Mouse (Mus musculus) erythroid progenitor cell, adult 5-6 weeks (primary cell): ENCODE measurements around the gene Sec24d. TPM values are rescaled to one million over a fixed set of nuclear protein-coding genes. Genes with fewer than 3 reads are reported as not detected.

Experiments used
- ATAC-seq: replicated peaks from 2 replicates; pipeline ENCODE4 v1.8.0; 2016; ENCODE audit warnings: moderate number of reproducible peaks, mild to moderate bottlenecking, moderate TSS enrichment, inconsistent platforms; ENCODE audit not compliant: poor library complexity, low FRiP score, severe bottlenecking
- total RNA-seq, 2 experiments: library from RNA; stranded (forward) in 1 of 2; stranded (reverse) in 1 of 2; fragments of 150-400 nt in 1 of 2; fragments of 186-747, 209-891 nt in 1 of 2; gene quantifications; 2 replicates each; pipeline versions ENCODE4 v1.2.3 to v1.2.4; 2015 to 2017; ENCODE audit warnings: low replicate concordance in 2 of 2

The Sec24d gene
- total RNA-seq (2015; ENCODE audit: low replicate concordance) (4.2 and 33.2 TPM in 2 replicates), total RNA-seq (2017; ENCODE audit: low replicate concordance) (3.7 and 8.7 TPM in 2 replicates)

DNA sequence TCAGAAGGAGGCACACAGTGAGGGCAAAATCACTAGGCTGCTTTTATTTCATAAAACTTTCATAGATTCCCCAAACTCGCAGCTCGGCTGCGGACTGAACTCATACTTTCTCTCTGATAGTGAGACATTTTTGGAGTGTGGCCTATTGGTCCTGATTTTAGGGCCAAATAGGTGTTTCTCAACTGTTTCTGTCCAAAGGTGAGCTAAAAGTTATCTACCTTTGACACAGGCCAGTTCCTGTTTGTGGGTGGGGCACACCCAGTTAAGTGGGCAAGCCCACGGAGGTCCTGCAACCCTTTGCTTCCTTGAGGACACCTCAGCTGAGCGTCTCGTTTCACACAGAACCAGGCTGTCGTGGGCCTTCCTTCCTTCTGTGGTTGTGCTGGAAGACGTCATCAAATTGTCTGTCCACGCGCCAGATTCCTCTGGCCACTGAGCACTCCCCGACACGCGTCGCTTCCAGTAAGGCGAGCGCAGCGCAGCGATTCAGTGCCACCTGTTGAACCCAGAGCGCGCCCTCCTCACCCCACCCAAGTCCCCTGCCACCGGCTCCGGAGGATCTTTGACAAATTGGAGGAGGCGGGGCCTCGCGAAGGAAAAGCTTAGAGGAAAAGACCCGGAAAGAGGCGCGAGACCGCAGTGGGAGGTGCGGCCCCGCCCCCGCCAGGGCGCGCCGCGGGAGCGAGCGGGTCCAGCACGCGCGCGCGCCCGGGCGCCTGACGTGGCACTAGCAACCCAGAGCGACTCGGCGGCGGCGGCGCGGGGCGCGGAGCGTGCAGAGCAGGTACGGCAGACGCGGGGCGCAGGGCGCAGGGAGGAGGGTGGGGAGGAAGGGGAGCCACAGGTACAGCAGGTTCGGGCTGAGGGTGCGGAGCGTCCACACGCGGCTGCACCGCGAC is at the start of gene Sec24d:
TSS of gene Sec24d (plus strand) at position 703 of the 899 bp plus-strand sequence.
- peak; percentile 43 for ATAC-seq

- ATAC-seq: peak; percentile 54; the same call in 1 of the 2 replicates
Measured at GRCm38 (mm10) chr3:123218646-123219045, 48.6 kb upstream of the Sec24d start.

- ATAC-seq: no peak
Measured at GRCm38 (mm10) chr3:123227276-123227675, 40.0 kb upstream of the Sec24d start.

- no peak for ATAC-seq
Measured at GRCm38 (mm10) chr3:123231639-123232038, 35.6 kb upstream of the Sec24d start.

- no peak for ATAC-seq
Measured at GRCm38 (mm10) chr3:123234191-123234836, 32.9 kb upstream of the Sec24d start.

GRCm38 (mm10) chr3:123235495-123235894 is 31.8 kb upstream of the Sec24d start:
- ATAC-seq: 0 out of 2 replicates have a peak, but pooled peaks have one; percentile 18

DNA sequence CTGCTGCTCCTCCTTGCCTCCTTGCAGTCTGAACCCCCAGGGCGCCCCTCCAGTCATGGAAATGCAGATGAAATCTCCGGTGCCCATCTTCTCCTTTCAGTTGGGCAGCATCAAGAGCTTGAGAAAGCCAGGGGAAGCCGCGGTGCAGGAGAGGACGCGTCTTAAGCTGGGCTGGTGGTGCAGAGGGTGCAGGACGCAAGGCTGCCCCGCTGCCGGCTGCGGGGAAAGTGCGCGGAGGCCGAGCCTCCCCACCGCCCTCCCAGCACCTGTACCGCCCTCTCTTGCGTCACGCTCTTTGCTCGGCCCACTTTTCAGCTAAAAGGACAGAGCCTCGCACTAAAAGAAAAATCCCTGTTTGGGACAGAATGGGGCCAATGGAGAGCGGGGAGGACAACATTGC is 31.3 kb upstream of the Sec24d start, which contains the start of gene Synpo2:
TSS of gene Synpo2 (minus strand) at position 229 of the 400 bp plus-strand sequence.
- ATAC-seq: peak; percentile 80

- no peak for ATAC-seq
Measured at GRCm38 (mm10) chr3:123237039-123237438, 30.2 kb upstream of the Sec24d start.

DNA sequence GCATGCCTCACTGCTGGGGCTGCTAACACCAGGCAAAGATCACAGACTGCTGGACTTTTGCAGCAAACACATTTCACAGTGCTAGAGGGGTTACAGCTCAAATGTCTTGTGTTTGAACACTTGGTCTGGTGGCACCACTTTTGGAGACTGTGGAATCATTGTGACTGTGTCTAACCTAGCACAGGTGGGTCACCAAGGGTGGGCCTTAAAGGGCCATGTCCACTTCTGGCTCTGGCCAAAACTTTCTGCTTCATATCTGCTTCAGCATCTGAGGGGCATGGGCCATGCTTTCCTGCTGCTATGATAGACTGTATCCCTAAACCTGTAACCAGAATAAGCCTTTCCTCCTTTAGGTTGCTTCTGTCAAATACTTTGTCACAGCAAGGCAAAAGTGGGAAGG is 29.8 kb upstream of the Sec24d start:
- ATAC-seq: no peak

GRCm38 (mm10) chr3:123244376-123244775 is 22.9 kb upstream of the Sec24d start:
- ATAC-seq: no peak

- ATAC-seq: no peak
Measured at GRCm38 (mm10) chr3:123245646-123246045, 21.6 kb upstream of the Sec24d start.

DNA sequence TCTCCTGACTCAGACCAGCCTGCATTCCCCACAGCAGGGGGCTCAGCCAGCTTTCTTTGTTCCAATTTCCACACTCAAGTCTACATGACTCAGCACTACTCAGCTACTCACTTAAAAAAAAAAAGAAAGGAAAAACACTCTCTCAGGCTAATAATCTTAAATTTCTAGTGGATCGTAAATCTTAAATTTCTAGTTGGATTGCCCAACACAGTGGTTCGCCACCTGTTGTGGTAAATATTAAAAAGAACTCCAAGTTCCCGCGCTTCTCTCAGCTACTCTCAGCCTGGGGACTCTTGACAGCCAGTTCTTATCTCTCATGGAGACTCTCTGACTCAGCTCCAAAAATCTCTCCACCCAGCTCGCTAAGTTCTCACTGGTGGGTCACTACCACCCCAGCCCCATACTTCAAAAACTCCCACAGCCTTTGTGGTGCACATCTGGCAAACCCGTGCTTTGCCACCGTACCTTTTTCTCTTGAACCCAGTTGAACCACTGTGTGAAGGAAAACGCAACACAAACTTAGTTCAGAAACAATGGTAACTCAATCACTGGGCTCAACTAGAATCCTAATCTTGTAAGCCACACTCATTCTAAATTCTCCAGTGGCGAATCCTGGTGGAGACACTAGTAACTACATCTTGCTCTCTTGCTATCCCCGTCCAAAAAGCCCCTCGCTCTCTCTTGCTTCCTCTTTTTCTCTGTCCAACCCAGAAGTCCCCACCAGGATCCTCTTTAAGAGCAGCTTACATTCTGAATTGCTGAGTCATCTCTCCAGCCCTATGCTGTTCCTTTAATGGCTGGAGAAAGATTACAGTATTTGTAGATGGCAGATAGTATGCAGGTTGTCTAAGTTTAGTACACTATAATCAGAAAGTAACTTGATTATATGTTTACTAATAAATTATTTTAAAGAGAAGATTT is 10.8 kb upstream of the Sec24d start:
- peak; percentile 61; the same call in 1 of the 2 replicates for ATAC-seq

DNA sequence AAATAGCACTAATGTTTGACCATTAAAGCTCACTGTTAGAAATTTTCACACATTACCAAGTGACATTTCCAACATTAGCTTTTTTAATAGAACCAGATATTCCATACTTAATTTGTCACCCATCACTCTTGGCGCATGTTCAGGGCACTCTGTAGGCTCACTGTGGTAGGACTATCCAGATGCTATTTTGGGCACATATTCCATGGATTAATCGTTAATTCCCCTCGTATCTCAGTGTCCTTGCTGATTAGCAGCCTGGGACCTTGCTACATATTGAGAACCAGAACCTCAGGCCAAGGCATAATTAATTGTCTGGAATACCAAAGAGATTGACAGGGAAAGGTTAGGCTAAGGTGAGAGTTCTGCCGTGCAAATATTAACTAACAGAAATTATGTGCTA is 8.5 kb upstream of the Sec24d start:
- ATAC-seq: no peak

DNA sequence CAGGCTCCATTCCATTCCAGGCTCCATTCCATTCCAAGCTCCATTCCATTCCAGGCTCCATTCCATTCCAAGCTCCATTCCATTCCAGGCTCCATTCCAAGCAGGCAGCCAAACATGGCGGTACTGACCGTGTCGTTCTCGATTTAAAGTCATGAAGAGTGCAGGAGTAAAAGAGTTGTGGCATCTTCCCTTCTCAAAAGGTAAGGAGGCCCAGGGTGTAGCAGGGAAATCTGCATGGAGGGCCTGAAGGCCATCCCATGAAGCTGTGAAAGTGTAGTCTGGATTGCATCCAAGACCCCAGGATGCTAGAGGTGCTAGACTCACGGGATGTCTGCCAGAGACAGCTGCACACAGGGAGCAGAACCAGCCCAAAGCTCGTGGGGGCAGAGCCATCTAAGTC is 2.5 kb upstream of the Sec24d start:
- ATAC-seq: no peak

DNA sequence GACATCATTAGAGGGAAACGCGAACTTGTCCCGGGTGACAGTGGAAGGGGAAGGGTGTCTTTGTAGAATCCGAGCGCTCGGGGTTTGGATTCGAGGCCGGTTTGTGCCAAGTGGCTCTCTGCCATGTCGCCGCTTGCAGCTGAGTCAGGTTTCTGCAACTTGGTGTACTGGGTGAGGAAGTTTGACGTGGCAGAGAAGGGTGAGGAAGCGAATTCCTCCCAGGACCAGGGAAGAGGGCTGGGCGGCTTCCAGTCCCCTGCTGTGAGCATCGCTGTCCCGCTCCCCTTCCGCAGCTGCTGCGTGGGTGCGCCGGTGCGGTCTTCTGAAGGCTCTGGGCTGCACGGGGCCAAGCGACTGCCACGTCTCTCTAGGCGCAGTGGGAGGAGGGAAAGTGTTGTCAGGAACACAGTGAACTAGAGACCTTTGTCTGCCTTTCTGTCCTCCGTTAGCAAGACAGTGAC is 516 bp downstream of the Sec24d start:
- peak; percentile 45 for ATAC-seq

GRCm38 (mm10) chr3:123282866-123283615 is 15.8 kb downstream of the Sec24d start:
- ATAC-seq: no peak

GRCm38 (mm10) chr3:123284284-123284683 is 17.0 kb downstream of the Sec24d start:
- ATAC-seq: no peak

DNA sequence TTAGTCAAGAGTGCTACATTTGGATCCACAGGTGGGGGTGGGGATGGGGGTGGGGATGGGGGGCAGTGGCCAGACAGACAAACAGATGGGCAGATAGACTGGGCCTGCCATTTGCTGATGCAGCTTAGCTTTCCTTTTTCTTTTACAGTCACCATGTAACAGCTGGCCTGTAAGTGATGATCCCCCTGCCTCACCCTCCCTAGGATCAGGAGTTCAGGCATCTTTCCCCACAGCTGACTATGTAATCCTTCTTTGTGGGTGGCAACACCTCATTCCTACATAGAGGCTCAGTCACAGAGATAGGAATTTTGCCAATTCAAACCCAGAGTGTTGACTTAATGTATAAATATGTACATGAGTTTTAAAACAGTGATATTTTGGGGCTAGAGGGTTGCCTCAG is 18.4 kb downstream of the Sec24d start:
- ATAC-seq: no peak
